Mouse (Mus musculus) brain, embryonic 14.5 days (tissue): Measurements from ENCODE around the gene Tcf20.

ENCODE experiments used
- CTCF ChIP-seq: fragments of 200-500 bp; IDR thresholded peaks from 2 replicates; pipeline ENCODE4 v1.5.1; 2012; ENCODE audit warnings: inconsistent platforms, mild to moderate bottlenecking, moderate library complexity, borderline replicate concordance; ENCODE audit not compliant: insufficient read depth, insufficient read length; ENCODE audit errors: extremely low read depth
- POLR2A ChIP-seq: fragments of 200-500 bp; IDR thresholded peaks from 2 replicates; pipeline ENCODE4 v1.6.1; 2012; ENCODE audit warnings: mild to moderate bottlenecking, inconsistent platforms, borderline replicate concordance; ENCODE audit not compliant: poor library complexity, insufficient read depth, insufficient read length, severe bottlenecking; ENCODE audit errors: extremely low read depth

DNA sequence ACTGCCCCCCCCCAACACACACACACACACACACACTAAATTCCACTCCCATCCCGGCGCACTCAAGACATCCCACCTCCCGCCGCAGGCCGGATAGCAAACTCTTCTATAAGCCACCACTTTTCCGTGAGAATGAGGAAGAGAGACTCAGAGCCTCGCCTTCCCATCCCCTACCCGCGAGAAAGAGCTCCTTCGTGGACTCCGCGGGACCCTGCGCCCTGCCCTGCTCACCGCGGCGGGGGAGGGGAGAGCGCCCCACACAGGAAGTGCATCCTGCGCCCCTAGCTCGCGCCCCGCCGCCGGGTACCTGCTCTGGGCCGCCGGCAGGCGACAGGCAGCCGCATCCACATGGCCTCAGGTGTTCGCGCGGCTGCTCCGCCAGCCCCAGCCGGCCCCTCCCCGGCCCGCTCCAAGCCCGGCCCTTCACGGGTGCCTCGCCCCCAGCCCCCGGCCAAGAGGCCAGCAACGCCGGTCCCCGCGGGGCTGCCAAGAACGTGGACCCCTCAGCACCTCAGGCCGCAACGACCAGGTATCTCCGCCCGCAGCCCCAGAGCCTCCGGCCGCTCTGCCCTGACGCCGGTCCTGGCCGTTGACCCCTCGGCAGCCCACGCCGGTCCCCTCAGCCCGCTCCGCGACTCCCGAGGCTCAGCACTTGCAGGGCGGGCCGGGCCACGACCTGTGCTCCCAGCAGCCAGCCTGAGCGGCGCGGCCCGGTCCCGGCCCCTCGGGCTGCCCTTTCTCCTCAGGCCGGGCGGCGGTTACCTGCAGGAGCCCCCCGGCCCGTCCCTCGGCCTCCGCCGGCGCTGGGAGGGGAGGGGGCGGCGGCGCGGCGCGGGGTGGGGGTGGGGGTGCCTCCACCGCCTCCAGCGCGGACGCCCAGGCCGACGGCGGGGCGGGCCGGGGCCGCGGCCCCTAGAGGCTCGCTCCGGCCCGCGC, 88.7 kb downstream of the Tcf20 start:
- TF ChIP-seq CTCF = no peak
- TF ChIP-seq POLR2A = no peak
